Mouse (Mus musculus) ES-E14 (cell line): ENCODE results near the gene Zc3h10. TPM values are rescaled to one million over a fixed set of nuclear protein-coding genes. Genes with fewer than 3 reads are reported as not detected.

ENCODE experiments used
- DNase-seq: peaks from one replicate; pipeline ENCODE4 v3.0.0-alpha.2; 2013; ENCODE audit warnings: low read depth, low spot score
- H3K27ac ChIP-seq: 2 replicates; pipeline ENCODE4 v1.5.1; 2012; ENCODE audit warnings: low read depth, mild to moderate bottlenecking, low read length, moderate library complexity, mixed read lengths; ENCODE audit not compliant: poor library complexity, insufficient read depth, severe bottlenecking
- H3K36me3 ChIP-seq: 2 replicates; pipeline ENCODE4 v1.6.1; 2012; ENCODE audit warnings: mild to moderate bottlenecking, low read length, moderate library complexity, mixed read lengths; ENCODE audit not compliant: control insufficient read depth, poor library complexity, insufficient read depth, severe bottlenecking
- H3K4me1 ChIP-seq, 2 experiments: fragments of 150-350 bp in 1 of 2; sonication (generic) in 1 of 2; 2 replicates each; pipeline ENCODE4 v1.6.1; 2012; ENCODE audit warnings: low read length in 2 of 2, mild to moderate bottlenecking in 1 of 2, mixed read lengths in 1 of 2; ENCODE audit not compliant: control insufficient read depth in 2 of 2, insufficient read depth in 2 of 2, poor library complexity in 1 of 2
- H3K4me3 ChIP-seq, 2 experiments: fragments of 150-350 bp in 1 of 2; sonication (generic) in 1 of 2; 2 replicates each; pipeline ENCODE4 v1.5.1; 2012; ENCODE audit warnings: low read length in 2 of 2, low read depth in 1 of 2, mild to moderate bottlenecking in 1 of 2, mixed read lengths in 1 of 2; ENCODE audit not compliant: insufficient read depth in 1 of 2, poor library complexity in 1 of 2, severe bottlenecking in 1 of 2
- H3K9ac ChIP-seq: 2 replicates; pipeline ENCODE4 v1.6.1; 2012; ENCODE audit warnings: low read depth, mild to moderate bottlenecking, low read length, mixed read lengths; ENCODE audit not compliant: poor library complexity, insufficient read depth, severe bottlenecking
- H3K9me3 ChIP-seq: fragments of 150-350 bp; sonication (generic); 2 replicates; pipeline ENCODE4 v1.6.1; 2012; ENCODE audit warnings: low read depth, mild to moderate bottlenecking, low read length; ENCODE audit not compliant: control insufficient read depth, insufficient read depth
- CHD2 ChIP-seq: IDR thresholded peaks from 2 replicates; pipeline ENCODE4 v1.6.1; 2014; ENCODE audit warnings: mild to moderate bottlenecking, low read depth, low read length, inconsistent platforms
- HCFC1 ChIP-seq: IDR thresholded peaks from 2 replicates; pipeline ENCODE4 v1.6.1; 2012; ENCODE audit warnings: low read length, inconsistent platforms, borderline replicate concordance; ENCODE audit not compliant: insufficient read depth
- MAFK ChIP-seq: IDR thresholded peaks from 2 replicates; pipeline ENCODE4 v1.6.1; 2014; ENCODE audit warnings: mild to moderate bottlenecking, low read depth, low read length, inconsistent platforms; ENCODE audit not compliant: insufficient read depth
- ZC3H11A ChIP-seq: IDR thresholded peaks from 2 replicates; pipeline ENCODE4 v1.6.1; 2012; ENCODE audit warnings: low read depth, mild to moderate bottlenecking, inconsistent platforms, low read length, borderline replicate concordance
- ZNF384 ChIP-seq: IDR thresholded peaks from 2 replicates; pipeline ENCODE4 v1.6.1; 2012; ENCODE audit warnings: low read depth, low read length, inconsistent platforms
- in situ Hi-C, 2 experiments: fragments of 600-800 bp; cut with MboI; formaldehyde crosslinking; loops; one replicate each; pipeline ENCODE4 v1.15.1; 2025; ENCODE audit warnings: low sequenced_read_pairs in 2 of 2, inconsistent platforms in 1 of 2; ENCODE audit not compliant: unreplicated experiment in 2 of 2
- total RNA-seq: library from RNA; depleted of rRNA; stranded (reverse); fragments of 300-350 nt; gene quantifications from 2 replicates; pipeline ENCODE4 v1.2.3, GENCODE M21; 2012

The Zc3h10 gene
- total RNA-seq, 1 experiment: 18.8 TPM

GRCm38 (mm10) chr10:128536266-128536940 is 11.2 kb downstream of the Zc3h10 start:
- Histone ChIP-seq H3K4me1 (peaks cover 3 to 5% of the 10 kb centered on the region in 2 experiments; a peak in 3 of 4 replicates), H3K36me3 (no peaks in the 10 kb centered on the region), H3K9me3 (no peaks in the 10 kb centered on the region), H3K4me3 (peak overlapping the region in 1 of 2 experiments; percentile 34; a peak in 2 of 4 replicates), H3K27ac (no peak overlapping the region), H3K9ac (no peak overlapping the region)
- DNase-seq: peak; percentile 93
- in situ Hi-C loops: no loop called here
- TF ChIP-seq HCFC1 (0 out of 2 replicates have a peak, but pooled peaks have one; percentile 54), CHD2 (no peak), ZC3H11A (peak; percentile 82; the same call in 1 of the 2 replicates), ZNF384 (no peak), MAFK (no peak)

DNA sequence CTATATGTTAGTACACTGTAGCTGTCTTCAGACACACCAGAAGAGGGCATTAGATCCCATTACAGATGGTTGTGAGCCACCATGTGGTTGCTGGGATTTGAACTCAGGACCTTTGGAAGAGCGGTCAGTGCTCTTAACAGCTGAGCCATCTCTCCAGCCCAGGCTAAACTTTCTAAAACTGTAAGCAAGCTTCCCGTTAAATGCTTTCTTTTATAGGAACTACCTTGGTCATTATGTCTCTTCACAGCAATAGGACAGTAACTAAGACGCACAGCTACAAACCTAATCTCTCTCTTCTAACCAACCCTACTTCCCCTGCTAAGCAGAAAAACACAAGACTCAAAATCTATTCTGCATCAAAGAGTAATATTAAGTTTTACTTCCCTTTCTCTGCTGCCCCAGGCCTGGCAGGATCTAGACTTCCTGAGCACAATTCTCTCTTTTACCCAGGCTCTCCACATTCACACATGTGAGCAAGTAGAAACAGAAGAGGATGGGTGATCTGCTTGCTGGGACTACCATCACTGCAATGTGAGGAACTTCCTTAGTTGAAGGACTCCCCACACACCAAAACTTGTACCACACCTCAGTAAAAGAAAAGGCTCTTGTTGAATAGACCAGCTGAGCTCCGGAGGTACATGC is 11.8 kb downstream of the Zc3h10 start:
- Histone ChIP-seq H3K4me1 (peaks cover 3 to 5% of the 10 kb centered on the region in 2 experiments; a peak in 3 of 4 replicates), H3K36me3 (no peaks in the 10 kb centered on the region), H3K9me3 (no peaks in the 10 kb centered on the region), H3K9ac (no peak overlapping the region), H3K4me3 (peak overlapping the region in 1 of 2 experiments; percentile 34; a peak in 2 of 4 replicates), H3K27ac (no peak overlapping the region)
- no peak for DNase-seq
- in situ Hi-C loops: no loop called here
- TF ChIP-seq ZNF384 (no peak), ZC3H11A (no peak), MAFK (no peak), CHD2 (no peak), HCFC1 (no peak)

DNA sequence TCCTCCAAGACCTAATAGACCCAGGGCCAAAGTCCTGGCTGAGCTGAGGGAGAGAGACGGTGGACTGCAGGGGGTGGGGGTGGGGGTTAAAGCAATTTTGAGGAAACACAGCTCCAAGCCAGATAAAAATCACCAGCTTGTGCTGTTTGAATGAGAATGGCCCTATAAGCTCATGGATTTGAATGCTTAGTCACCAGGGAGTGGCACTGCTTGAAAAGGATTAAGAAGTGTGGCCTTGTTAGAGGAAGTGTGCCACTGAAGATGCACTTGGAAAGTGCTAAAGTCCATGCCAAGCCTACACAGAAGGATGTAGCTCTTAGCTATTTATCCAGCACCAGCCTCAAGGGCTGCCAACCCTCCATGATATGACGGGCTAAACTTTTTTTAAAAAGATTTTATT is 12.4 kb downstream of the Zc3h10 start:
- no peak for DNase-seq
- in situ Hi-C loops: no loop called here
- H3K9ac ChIP-seq: no peak overlapping the region
- no peak for TF ChIP-seq MAFK
- TF ChIP-seq CHD2: no peak
- no peak for TF ChIP-seq ZNF384
- no peak for TF ChIP-seq HCFC1
- no peak for TF ChIP-seq ZC3H11A
- no peak overlapping the region for H3K4me3 ChIP-seq
- peaks cover 3 to 5% of the 10 kb centered on the region in 2 experiments; a peak in 3 of 4 replicates for H3K4me1 ChIP-seq
- H3K36me3 ChIP-seq: no peaks in the 10 kb centered on the region
- H3K27ac ChIP-seq: no peak overlapping the region
- H3K9me3 ChIP-seq: no peaks in the 10 kb centered on the region

- Histone ChIP-seq H3K36me3 (peaks cover 2% of the 10 kb centered on the region; the same call in 1 of the 2 replicates), H3K4me3 (peak overlapping the region; percentile 28 to 89; a peak in 3 of 4 replicates), H3K4me1 (peaks cover 0 to 3% of the 10 kb centered on the region in 2 experiments; a peak in 1 of 4 replicates), H3K27ac (no peak overlapping the region), H3K9ac (0 out of 2 replicates have a peak overlapping the region, but pooled peaks have one; percentile 34), H3K9me3 (no peaks in the 10 kb centered on the region)
- in situ Hi-C loops: no loop called here
- TF ChIP-seq MAFK: no peak
- no peak for DNase-seq
Measured at GRCm38 (mm10) chr10:128526366-128527356, 20.9 kb downstream of the Zc3h10 start.
